Mouse (Mus musculus) embryo, embryonic 10.5 days (tissue): ENCODE measurements around the gene Qpct.
A peak's percentile ranks its signal among the peaks of the same experiment; 100 is the strongest.

Experiments
- DNase-seq: peaks from one replicate; pipeline ENCODE4 v3.0.0-alpha.2; 2015; ENCODE audit warnings: low spot score

Gene Qpct

DNA sequence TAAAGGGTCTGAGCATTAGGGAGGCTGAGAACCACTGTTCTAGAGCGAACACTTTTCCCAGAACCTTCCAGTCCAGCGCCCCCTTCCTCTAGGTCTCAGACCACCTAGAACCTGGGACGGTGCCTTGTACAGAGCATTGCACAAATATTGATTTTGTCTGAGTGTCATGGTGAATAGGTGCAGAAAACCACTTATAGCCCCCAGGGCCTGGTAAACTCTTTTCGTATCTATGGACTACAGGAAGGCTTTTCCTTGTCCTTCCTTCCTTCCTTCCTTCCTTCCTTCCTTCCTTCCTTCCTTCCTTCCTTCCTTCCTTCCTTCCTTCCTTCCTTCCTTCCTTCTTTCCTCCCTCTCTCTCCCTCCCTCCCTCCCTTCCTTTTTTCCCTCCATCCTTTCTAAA lies at the start of gene Qpct:
Qpct (plus strand) TSS at position 301 of the 400 bp plus-strand sequence.
- DNase-seq: no peak

DNA sequence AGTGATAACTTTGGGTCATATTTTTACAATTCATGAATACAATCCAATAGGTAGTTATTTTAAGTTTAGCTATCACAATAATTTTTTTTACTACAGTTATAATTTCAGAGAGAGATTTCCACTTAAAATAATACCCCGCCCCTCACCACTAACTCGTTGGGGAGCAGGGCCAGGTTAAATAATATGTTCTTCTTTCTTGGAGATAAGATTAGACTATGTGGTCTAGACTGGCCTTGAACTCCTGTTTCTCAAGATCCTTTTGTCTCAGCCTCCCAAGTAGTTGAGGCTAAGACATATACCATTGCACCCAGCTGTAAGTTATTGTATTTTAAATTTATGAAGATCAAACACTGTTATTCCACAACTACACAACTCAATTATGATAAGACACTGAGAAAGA lies 38.1 kb upstream of the Qpct start:
- no peak for DNase-seq

DNA sequence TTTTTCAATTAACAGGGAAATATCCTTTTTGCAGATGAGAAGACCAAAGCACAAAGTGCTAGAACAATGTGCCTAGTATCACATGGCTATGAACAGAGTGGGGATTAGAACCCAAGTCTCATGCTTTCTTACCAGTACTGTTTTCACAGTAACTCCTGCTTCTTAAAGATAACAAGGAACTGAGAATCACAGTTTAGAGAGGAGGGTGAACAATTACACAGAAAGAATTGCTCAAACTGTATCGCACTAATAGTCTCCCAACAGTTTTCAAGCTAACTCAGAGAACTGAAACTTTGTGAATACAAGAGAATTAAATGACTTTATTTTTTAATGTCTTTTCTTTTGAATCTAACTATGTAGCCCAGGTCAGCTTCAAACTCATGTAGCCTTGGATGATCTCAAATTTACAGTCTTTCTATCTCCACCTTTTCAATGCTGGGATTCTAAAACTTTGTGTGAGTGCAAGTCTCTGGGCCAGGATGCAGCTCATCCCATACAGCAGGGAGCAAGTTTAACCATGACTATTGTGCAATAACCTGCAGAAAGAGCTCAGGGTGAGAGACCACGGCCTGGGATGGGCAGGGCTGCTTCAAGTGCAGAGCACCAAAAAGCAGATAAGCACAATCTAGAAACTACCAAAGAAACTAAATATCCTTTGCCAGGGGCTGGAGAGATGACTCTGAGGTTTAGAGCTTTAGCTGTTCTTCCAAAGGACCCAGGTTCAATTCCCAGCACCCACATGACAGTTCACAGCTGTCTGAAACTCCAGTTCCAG lies 36.6 kb upstream of the Qpct start:
- DNase-seq: no peak

DNA sequence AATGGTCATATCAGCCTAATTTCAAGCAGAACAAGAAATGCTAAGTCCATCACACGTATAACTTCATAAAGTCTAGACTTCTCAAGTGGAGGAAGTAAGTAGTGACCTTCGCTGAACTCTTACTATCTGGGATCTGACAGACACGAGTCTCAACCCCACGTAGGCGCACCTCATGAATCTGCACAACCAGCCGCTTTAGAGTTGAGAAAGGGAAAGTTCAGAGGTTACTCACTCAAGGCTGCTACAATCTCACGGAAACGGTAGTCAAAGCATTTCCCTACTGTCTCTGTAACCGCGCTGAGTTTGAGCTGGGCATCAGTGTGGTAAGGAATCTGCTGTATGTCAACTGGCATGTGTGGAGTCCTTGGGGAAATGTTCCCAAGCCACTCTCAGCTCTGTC lies 35.9 kb upstream of the Qpct start:
- DNase-seq: no peak

DNA sequence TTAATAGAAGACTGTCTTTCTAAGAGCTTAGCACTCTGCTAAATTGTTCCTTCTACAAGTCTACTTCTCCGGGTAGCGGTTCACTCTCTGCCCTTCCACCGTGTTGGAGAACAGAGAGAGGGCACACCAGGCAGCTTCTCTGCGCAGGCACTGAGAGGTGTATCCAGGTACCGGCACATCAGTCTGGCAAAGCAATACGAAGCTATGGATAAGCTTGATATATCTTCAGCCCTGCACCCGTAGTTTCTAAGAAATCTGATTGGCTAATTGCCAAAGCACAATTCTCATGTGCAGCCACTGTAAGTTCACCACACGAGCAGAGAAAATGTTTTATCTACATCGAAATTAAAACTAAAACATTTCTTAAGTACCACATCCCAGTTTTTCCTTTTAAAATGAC lies 33.3 kb upstream of the Qpct start:
- no peak for DNase-seq

DNA sequence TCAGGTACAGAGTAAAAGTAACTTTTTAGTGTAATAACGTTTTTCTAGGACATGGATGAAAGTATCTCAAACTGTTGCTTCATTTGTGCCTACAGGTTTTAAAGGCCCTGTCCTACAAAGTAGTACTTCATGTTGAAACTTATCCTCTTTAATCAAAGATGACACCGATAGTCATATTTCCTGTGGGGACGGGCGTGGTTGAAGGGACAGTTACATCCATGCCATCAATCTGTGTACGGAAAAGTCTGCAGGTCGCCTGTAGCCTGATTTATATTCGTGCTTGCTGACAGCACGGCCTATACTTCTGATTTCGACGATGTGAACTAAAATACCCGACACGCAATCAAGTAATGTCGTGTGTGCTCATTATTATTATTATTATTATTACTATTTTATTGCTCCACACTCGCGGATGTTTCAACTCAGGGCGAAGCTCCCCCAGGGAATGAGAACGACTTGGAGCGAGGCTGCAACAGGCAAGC lies 31.9 kb upstream of the Qpct start:
- DNase-seq: peak; percentile 58

DNA sequence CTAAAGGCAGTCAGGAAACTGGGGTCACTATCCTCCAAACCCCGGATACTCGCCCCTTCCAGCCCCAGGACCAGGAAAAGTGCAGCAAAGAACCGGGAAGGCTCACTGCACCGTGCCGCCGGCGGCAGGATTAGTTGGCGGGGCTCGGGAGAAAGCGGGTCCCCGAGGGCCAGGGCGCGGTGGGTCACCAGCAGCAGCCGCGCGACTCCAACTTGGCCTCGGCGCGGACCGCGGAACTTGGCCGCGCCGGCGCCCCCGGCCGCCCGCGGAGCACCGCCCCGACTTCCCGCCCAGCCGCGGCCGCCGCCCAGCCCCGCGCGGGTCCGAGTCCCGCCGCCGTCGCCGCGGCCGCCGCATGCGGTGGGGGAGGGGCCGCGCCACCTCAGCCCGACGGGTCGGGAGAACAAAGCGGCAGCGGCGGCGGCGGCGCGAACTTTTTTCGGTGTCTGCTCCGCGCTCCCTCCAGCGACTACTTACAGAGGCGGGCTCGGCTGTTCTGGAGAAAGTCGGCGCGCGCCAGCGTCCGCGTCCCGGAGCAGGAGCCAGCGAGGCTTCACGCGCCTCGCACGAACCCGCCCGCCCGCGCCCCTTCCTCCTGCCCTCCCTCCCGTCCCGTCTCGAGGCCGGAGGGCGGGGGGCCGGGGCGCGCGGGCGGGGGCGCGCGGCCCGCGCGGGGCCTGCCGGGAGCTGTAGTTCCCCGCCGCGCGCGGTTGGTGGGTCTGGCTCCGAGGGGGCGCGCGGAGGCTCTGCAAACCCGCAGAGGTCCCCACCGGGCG lies 31.3 kb upstream of the Qpct start, which contains the start of gene Prkd3:
Prkd3 (minus strand) TSS at position 609 of the 776 bp plus-strand sequence.
- DNase-seq: peak; percentile 88

DNA sequence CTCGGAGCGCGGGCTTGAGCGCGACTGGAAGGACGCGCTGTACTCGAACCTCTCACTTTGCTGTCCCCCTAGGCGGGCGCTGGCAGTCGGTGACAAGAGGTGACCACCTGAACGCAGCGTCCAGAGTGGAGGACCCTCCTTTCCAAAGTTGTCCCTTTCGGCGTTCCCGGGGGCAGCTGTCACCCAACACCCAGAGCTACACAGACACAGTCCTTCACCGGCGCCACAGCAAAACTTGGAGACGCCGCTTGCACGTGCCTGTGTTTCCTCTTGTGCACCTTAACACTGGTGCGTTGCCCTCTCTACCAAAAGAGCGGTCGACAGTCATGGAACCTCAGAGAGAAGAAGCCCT lies 30.7 kb upstream of the Qpct start:
- no peak for DNase-seq

DNA sequence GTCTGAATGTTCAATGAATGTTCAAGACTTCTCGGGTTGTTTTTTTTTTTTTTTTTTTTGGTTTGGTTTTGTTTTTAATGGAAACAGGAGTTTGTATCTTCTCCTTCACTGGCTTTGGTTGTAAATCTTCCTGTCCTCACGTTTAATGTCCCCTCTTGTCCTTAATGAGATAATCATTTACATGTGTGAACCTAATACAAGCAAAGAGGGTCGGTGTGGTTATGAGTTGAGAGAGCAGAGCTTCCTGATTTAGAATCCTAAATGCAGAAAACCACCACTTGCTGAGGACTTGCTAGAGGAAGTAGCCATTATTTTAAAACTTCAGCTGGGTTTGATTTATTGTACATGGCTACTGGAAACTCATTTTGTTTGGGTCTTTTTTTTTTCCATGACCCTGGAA lies 29.0 kb upstream of the Qpct start:
- DNase-seq: peak; percentile 29

DNA sequence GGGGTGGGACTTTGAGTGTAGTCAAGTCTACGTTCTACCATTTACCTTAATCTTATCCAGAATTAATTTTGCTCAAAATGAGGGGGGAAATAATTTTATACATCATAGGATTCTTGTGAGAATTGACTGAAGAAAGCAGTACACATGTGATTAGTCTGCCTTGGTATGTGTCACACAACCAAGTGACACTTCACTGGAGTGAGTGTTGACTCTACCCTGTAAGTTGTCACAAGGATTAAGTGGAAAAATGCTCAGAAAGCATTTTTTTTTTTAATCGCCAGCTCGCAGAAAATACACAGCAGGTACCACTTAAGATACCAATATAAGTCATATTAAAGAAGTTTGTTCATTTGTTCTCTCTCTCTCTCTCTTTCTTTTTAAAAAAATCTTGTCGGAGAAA lies 27.2 kb upstream of the Qpct start:
- DNase-seq: no peak

DNA sequence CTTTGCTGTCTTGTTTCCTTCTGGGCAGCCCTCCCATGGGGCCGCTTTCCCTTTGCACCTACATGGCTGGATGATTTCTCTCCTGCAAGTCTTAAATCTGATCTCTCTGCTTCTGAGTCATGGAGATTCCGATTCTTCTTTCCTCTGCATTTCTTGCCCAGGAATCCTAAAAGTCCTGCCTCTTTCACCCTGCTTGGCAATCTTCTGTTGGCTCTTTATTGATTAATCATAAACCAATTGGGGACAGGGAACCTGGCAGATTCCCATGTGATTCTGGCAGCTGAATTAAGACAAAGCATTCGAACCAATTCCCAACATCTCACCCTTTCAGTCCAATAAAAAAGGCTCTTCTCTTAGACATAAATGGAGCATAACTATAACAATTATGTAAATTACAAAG lies 22.5 kb upstream of the Qpct start:
- no peak for DNase-seq

DNA sequence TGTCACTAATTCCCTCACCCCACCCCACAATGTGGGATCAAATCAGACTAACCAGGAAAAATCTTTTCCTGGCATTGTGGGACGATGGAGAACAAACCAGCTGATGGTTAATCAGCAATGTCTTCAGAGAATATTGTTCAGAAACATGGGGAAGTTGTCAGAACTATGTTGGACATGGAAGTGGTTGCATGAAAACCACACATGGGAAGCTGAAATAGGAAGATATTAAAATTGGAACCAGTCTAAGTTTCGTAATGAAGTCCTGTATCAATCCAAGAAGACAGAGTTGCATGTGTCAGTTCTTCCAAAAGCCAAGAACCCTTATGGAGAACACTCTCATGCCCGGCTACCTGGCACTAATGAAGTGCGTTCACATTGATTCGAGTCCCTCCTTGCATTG lies 20.1 kb upstream of the Qpct start:
- no peak for DNase-seq

DNA sequence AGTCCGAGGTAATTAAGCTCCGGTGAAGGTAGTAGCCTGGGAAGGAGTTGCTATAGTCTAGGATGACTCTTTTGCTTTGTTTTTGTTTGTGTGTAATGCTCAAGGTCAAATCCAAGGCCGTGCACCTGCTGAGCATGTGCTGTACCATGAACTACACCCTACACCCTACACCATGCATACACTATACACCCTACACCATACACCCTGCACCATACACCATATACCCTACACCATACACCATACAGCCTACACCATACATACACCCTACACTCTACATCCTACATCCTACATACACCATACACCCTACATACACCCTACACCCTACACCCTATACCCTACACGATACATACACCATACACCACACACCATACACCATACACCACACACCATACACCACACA lies 18.9 kb upstream of the Qpct start:
- no peak for DNase-seq

DNA sequence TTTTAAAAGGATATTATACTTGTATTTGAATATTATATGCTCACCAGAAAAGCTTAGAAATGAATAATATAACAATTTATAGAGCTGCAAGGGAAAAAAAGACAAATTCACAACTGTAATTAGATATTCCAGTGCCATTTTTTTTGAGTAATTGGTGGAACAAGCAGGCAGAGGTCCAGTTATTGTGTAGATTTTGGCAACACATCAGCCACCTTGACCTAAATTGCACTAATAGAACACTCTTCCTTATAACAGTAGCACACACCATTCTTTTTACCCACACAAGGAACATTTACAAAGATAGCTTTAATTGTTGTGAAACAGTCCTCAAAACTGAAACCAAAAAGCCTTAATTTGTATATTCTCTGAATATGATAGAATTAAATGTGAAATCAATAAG lies 12.0 kb upstream of the Qpct start:
- DNase-seq: no peak

DNA sequence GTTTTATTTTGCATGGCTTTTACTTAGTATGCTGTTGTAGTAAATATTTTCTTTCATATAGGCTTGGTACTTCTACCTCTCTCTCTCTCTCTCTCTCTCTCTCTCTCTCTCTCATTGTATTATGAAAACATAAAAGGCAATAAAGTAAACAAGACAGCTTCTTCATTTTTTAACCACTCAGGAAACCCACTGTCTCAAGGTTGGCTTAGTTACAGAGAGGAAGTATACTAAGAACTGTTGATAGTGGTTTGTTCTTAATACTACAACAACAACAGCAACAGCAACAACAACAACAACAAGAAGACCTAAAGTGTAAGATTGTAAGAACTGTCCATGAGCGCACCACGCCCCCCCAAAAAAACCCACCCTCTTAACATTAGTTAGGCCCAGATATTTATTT lies 8.0 kb upstream of the Qpct start:
- DNase-seq: no peak

DNA sequence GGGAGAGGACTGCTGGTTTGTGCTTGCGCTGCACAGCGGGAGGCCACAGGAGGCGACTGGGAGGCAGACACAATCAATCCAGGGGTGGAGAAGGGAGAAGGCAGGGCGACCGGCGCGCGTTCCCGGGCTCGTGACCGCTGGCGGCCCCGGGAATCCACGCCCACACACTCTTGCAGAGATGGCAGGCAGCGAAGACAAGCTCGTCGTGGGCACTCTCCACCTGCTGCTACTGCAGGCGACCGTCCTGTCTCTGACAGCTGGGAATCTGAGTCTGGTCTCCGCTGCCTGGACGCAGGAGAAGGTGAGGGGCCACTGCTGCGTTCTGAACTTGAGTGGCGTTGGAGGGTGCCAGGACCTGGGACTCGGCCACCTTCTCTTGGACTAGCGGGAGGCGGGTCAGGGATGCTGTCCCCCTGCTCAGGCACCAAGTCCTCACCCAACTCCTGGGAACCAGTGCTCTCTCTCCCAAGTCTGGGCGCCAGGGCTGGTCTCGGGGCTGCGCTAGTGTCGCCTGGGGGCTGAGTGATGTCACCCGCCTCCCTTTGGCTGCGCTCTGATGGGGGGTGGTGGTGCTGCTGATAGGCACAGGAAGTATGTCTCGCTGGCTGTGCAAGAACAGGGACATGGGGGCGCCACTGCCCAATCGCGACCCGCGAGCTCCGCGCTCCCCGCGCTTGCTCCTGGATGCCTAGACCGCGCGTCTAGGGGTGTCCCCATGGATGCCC lies 544 bp downstream of the Qpct start:
- DNase-seq: peak; percentile 65

DNA sequence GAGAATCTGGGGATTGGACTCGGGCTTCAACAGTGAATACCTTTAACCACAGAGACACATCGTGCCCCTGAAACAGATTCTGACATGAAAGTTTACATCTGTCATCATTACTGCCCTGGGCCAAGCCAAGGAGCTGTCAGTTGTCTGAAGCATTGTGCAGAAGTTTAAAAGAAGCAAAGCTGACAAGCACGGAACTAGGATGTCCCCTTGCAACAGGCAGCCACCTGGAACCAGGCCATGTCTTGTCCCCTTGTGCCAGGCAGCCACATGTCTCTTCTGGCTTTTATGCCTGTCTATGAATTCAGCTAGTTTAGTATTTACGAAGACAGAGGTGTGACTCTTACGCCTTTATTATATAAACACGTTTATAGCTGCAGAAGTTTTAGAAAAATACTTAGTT lies 6.6 kb downstream of the Qpct start:
- no peak for DNase-seq

DNA sequence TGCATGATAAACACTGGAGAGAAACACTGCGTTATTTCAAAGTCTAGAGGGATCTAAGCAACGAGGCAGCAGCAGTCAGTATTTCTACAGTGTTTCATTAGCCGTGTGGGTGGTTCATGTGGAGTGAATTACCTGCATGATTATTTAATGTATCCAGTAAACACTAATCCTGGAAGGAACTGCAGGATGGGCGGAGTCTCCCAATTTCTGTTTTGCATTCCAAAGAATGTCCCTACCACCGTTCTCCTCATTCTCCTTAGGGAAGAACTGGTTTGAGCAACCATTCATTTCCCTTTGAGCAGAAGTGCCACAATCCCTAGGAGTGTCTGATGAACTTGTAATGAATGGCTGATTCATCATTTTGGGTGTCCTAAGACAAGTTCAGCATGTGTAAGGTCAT lies 8.5 kb downstream of the Qpct start:
- DNase-seq: no peak

DNA sequence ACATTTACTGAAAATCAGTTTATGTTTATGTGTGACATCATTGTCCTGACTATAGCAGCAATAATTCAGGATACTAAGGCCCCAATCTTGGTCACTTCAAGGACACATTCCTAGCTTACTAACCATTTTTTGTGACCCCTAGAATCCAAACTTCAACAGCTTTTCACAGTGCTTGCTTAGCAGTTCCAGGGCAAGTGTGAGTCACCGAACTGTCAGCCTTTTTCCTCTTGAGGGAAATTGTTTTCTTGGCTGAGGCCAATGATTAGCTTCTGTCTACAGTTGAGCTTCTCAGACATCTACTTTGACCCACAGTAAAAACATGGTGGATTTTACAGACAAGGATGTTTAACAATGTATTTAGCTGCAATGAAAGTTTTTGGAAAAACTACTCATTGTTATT lies 12.5 kb downstream of the Qpct start:
- DNase-seq: no peak

DNA sequence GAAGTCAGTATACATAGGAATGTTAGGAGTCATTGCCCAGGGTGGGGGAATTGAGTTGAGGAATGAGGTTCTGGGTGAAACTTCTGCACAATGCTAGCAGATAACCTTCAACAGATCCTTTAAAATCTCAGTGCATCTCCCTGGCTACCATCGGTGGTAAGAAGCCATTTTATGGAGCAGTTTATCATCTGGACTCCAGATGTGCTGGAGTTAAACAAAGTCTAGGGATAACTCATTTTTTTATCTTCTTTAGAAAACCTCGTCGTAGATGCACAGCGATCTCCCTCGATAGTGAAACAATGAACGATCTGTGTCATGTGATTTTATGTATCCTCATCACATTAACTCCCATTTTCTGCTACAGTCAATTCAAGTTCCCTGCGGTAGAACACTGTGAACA lies 16.9 kb downstream of the Qpct start:
- peak; percentile 38 for DNase-seq

DNA sequence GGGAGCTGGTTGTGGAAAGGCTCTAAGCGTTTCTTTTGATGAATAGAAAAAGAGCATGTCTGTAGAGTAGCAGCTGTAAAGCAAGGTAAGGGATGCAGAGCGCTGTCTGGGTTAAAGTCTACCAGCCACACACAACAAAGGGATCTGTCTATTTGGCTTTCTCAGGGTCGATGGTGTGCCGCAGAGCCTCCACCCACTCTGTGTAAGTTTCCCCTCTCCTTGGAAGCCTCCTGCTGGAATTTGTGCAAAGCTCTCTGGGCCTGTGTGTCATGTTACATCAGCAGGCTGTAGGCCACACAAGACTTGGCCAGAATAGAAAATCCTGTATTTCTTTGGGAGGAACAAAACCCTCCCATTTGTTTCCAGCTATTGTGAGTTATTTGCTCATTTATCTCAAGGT lies 17.3 kb downstream of the Qpct start:
- DNase-seq: peak; percentile 36

DNA sequence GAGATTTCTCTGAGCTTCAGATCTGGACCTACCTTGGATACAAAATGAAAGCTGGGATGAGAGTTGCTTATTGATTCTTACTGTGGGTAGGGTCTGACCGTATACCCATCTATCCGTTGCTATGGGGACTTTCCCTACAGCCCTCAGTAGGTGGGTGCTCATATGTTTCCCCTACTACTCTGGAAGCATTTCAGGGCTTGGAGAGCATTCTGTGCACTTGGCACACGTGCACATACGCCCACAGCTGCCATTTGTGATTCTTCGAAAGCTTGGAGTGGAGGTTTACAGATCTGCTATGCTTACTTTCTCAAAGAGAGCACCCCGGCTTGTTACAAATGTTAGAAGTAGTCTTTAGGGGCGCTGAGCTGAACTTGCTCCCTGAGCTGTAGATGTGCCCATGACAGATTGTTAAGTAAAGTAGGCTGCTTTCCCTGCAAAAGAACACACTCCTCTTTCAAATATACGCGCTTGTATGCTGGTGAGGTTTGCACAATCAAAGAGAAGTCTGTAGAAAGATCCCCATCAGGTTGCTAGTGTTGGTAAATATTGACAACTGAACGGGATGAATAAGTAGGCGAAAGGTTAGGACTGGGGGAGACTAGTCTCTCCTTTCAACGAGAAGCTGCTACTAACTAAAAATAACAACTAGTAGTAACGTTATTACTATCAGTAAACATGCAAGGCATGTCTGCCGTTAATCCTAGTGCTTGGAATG lies 18.2 kb downstream of the Qpct start:
- DNase-seq: no peak
